Mouse (Mus musculus) gastrocnemius, postnatal 14 days (tissue): ENCODE data around the gene F2rl3. TPM values are rescaled to one million over a fixed set of nuclear protein-coding genes. Genes with fewer than 3 reads are reported as not detected.

ENCODE experiments used
- DNase-seq: peaks from one replicate; pipeline ENCODE4 v3.0.0; 2021; ENCODE audit warnings: mixed read lengths
- intact Hi-C: fragments of 180-260 bp; cut with DNase I; formaldehyde crosslinking; loops from one replicate; pipeline ENCODE4 v1.15.1; 2025; ENCODE audit warnings: low total_unique reads
- total RNA-seq, 2 experiments: library from RNA; stranded (reverse); gene quantifications; 2 replicates each; pipeline ENCODE4 v1.2.3; 2021

F2rl3 gene
- total RNA-seq, 2 experiments from 2014 or later: 2.2 to 2.9 TPM

GRCm38 (mm10) chr8:72758310-72758709 is 3.4 kb upstream of the F2rl3 start:
- intact Hi-C loops: no loop called here
- DNase-seq: no peak

- no peak for DNase-seq
- intact Hi-C loops: no loop called here
Measured at GRCm38 (mm10) chr8:72760216-72760615, 1.5 kb upstream of the F2rl3 start.

- intact Hi-C loops: no loop called here
- DNase-seq: no peak
Measured at GRCm38 (mm10) chr8:72762306-72762705, 626 bp downstream of the F2rl3 start.

GRCm38 (mm10) chr8:72765696-72766095 is 4.0 kb downstream of the F2rl3 start:
- DNase-seq: no peak
- intact Hi-C loops: no loop called here

- no peak for DNase-seq
- intact Hi-C loops: no loop called here
Measured at GRCm38 (mm10) chr8:72766777-72767176, 5.1 kb downstream of the F2rl3 start.

DNA sequence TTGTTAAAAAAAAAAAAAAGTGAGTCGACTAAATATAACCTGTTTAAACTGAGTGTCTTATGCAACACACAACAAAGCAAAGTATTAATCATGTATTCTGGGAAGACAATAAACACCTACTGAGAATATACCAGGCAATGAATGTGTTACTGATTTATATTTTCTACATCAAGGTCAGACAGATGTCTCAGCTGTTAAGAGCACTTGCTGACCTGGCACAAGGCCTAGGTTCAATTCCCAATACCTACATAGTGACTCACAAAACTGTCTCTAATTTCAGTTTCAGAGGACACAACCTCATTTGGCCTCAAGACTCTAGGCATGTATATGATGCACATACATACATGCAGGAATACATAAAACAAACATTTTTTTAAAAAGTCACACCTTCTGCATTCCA is 16.1 kb downstream of the F2rl3 start:
- intact Hi-C loops: no loop called here
- no peak for DNase-seq

DNA sequence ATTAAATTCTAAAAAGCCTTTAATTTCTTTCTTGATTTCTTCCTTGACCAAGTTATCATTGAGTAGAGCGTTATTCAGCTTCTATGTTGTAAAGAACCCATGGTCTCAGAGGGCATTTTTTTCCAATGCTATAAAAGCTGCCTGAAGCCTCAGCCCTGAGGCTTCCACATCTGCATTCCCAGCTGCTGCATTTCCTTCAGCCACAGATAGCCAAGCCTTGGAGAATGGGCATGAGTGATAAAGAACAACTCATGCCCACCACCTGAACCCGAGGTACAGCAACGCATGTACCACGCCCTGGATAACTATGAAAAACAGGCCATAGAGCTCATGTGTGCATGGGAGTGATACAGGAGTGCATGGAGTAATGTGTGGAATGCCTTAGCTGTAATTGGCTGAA is 19.0 kb downstream of the F2rl3 start:
- intact Hi-C loops: no loop called here
- no peak for DNase-seq

DNA sequence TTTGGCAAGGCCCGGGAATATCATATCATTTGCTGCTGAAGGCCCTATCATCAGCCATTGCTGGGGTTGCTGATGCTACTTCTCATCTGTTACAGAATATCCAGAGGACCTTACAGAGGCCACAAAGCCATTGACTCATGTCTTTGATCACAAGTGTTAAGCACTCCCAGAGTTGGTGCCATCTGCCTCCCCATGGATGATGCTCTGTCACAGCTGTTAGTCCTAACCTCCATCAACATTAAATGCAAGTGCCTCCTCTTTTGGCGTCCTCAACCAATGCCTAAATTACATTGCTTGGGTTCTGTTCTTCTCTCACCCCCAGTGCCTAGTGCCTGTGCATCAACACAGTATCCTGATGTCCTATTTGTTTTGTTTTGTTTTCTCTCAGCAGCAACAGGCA is 39.9 kb downstream of the F2rl3 start:
- no peak for DNase-seq
- intact Hi-C loops: no loop called here

- DNase-seq: no peak
- intact Hi-C loops: no loop called here
Measured at GRCm38 (mm10) chr8:72812690-72813089, 51.0 kb downstream of the F2rl3 start.

Other genes starting within 250 kb of the F2rl3 start
- gene Med26, start 213.6 kb upstream of the F2rl3 start, total RNA-seq: 10 to 100 TPM in 1 of 2 experiments, 1 to 10 TPM in 1; 7.4 to 12.0 TPM
- 10 to 100 TPM; 80.0 to 81.2 TPM for gene Smim7, start 190.8 kb upstream of the F2rl3 start, total RNA-seq
- gene Tmem38a, start 189.8 kb upstream of the F2rl3 start, total RNA-seq: 1,000 to 10,000 TPM; 1,133 to 1,242 TPM
- gene Nwd1, start 115.2 kb upstream of the F2rl3 start, total RNA-seq: under 1 TPM; 0.47 to 0.53 TPM
- 10 to 100 TPM; 54.4 to 56.6 TPM for gene Sin3b, start 38.6 kb upstream of the F2rl3 start, total RNA-seq